Mouse (Mus musculus): ENCODE data around the gene Csk.
A peak's percentile ranks its signal among the peaks of the same experiment; 100 is the strongest.

The Csk gene

GRCm38 (mm10) chr9:57657843-57658242, 4.4 kb upstream of the Csk start:
- DNase-seq (ENCODE audit: low spot score in 2 of 2) = no peak

- no peak for DNase-seq (ENCODE audit: low spot score in 2 of 2)
Measured at GRCm38 (mm10) chr9:57656631-57657350, 3.4 kb upstream of the Csk start.

- DNase-seq (ENCODE audit: low spot score in 2 of 2) = peak; percentile 73 to 90
Measured at GRCm38 (mm10) chr9:57655749-57656148, 2.3 kb upstream of the Csk start.

- no peak for DNase-seq (ENCODE audit: low spot score in 2 of 2)
Measured at GRCm38 (mm10) chr9:57654966-57655365, 1.5 kb upstream of the Csk start.

GRCm38 (mm10) chr9:57652855-57653254, 576 bp downstream of the Csk start:
- no peak for DNase-seq (ENCODE audit: low spot score in 2 of 2)

- DNase-seq (ENCODE audit: low spot score in 2 of 2) = no peak
Measured at GRCm38 (mm10) chr9:57652351-57652750, 1.1 kb downstream of the Csk start.

GRCm38 (mm10) chr9:57650786-57651311, 2.6 kb downstream of the Csk start:
- DNase-seq (ENCODE audit: low spot score in 2 of 2) = no peak

- no peak for DNase-seq (ENCODE audit: low spot score in 2 of 2)
Measured at GRCm38 (mm10) chr9:57650130-57650785, 3.2 kb downstream of the Csk start.

- no peak for DNase-seq (ENCODE audit: low spot score in 2 of 2)
Measured at GRCm38 (mm10) chr9:57647286-57648108, 5.9 kb downstream of the Csk start.

GRCm38 (mm10) chr9:57646551-57647103, 6.8 kb downstream of the Csk start:
- no peak for DNase-seq (ENCODE audit: low spot score in 2 of 2)

- DNase-seq (ENCODE audit: low spot score in 2 of 2) = peak; percentile 80 to 90
Measured at GRCm38 (mm10) chr9:57644944-57645893, 8.2 kb downstream of the Csk start.

GRCm38 (mm10) chr9:57644442-57644943, 8.9 kb downstream of the Csk start:
- no peak for DNase-seq (ENCODE audit: low spot score in 2 of 2)

- DNase-seq (ENCODE audit: low spot score in 2 of 2) = no peak
Measured at GRCm38 (mm10) chr9:57643856-57644180, 9.6 kb downstream of the Csk start.

- no peak for DNase-seq (ENCODE audit: low spot score in 2 of 2)
Measured at GRCm38 (mm10) chr9:57643169-57643855, 10.1 kb downstream of the Csk start.

GRCm38 (mm10) chr9:57641775-57642550, 11.5 kb downstream of the Csk start:
- DNase-seq (ENCODE audit: low spot score in 2 of 2) = no peak

GRCm38 (mm10) chr9:57641022-57641421, 12.4 kb downstream of the Csk start:
- DNase-seq (ENCODE audit: low spot score in 2 of 2) = no peak

GRCm38 (mm10) chr9:57640384-57640783, 13.0 kb downstream of the Csk start:
- no peak for DNase-seq (ENCODE audit: low spot score in 2 of 2)

GRCm38 (mm10) chr9:57639661-57640328, 13.6 kb downstream of the Csk start:
- DNase-seq (ENCODE audit: low spot score in 2 of 2) = no peak
